Mouse (Mus musculus): ENCODE data around the gene Smyd3. TPM values are rescaled to one million over a fixed set of nuclear protein-coding genes. Genes with fewer than 3 reads are reported as not detected.
A peak's percentile ranks its signal among the peaks of the same experiment; 100 is the strongest.

Smyd3 gene
- polyA plus RNA-seq, 1 experiment: 19.9 TPM

DNA sequence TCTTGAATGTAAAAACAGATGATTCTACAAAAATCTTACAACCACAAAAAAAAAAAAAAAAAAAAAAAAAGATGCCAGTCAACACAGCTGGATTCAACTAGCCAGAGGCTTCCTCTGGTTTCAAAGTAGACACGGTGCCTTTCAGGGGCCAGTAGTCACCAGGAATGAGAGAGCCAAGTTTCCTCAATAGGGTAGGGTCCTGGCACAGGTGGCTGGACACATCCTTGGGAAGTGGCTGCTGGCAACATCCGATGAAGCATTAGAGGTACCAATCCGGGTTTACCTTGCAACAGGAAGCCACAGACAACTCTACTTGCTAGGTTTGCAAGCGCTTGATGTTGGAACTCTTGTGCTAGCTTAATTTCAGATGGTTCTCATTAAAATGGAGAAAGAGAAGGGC, 459.2 kb downstream of the Smyd3 start:
- no peak overlapping the region for H3K27ac ChIP-seq (ENCODE audit: insufficient read depth, low read depth, low read length)
- no peak for TF ChIP-seq POLR2A (IDR thresholded peaks at IDR 0.05; ENCODE audit: borderline replicate concordance, low read depth, low read length)
- TF ChIP-seq CTCF (IDR thresholded peaks at IDR 0.05; ENCODE audit: low read depth, low read length): no peak
- H3K4me1 ChIP-seq (ENCODE audit: control insufficient read depth, insufficient read depth, low read length): peaks cover 31% of the 10 kb centered on the region
- H3K4me3 ChIP-seq (ENCODE audit: insufficient read depth, low read length): no peak overlapping the region

DNA sequence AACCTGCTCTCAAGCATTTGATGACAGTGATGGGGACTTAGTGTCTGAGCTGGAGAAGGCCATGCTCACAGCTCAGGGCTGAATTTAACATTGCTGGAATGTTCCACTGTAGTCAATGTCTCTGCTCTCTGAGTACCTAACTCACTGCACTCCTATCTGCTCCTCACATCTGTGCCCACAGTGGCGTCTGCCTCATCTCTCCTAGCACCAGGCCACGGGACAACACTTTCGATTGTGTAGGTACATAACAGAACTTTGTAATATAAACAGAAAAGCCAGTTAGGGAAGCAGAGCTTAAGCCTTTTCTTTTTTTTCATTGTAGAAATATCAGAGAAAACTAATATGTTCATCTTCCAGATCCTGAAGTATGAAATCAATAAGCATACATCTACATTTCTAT, 462.1 kb downstream of the Smyd3 start:
- no peak overlapping the region for H3K4me3 ChIP-seq (ENCODE audit: insufficient read depth, low read length)
- TF ChIP-seq POLR2A (IDR thresholded peaks at IDR 0.05; ENCODE audit: borderline replicate concordance, low read depth, low read length): no peak
- no peak overlapping the region for H3K27ac ChIP-seq (ENCODE audit: insufficient read depth, low read depth, low read length)
- H3K4me1 ChIP-seq (ENCODE audit: control insufficient read depth, insufficient read depth, low read length): peaks cover 28% of the 10 kb centered on the region

DNA sequence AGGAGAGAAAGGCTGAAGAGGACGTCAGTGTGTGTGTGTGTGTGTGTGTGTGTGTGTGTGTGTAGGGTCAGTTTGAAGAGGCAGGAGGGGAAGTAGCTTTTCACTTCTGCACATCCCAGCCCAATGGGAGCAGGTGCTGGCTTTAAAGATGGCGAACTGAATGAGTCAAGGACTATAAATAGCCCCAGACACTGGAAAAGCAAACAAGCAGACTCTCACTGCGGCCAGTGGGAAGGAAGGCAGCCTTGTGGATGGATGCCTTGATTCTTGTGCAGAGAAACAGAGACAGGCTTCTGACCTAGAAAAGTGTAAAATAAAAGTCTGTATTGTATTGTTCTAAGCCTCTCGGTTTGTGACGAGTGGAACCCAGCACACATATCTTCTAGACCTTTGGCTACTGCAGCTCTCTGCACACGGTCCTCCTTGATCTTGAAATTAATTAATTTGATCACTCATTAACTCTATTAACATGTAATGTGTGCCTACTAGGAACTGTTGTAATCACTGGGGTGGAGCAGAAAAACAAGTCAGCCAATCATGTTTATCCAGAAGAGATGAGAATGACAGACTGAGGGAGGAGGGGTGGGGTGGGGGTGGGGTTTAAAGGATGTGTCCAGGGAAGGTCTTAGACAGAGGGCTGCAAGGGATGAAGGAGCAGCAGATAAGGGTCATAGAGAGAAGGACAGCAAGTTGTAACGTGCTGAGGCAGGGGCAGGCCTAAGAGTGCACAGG, 463.3 kb downstream of the Smyd3 start:
- Histone ChIP-seq H3K4me1 (ENCODE audit: control insufficient read depth, insufficient read depth, low read length) (peaks cover 23% of the 10 kb centered on the region), H3K4me3 (ENCODE audit: insufficient read depth, low read length) (no peak overlapping the region), H3K27ac (ENCODE audit: insufficient read depth, low read depth, low read length) (peak overlapping the region; percentile 15; the same call in 1 of the 2 replicates)
- TF ChIP-seq CTCF (IDR thresholded peaks at IDR 0.05; ENCODE audit: low read depth, low read length) (no peak), POLR2A (IDR thresholded peaks at IDR 0.05; ENCODE audit: borderline replicate concordance, low read depth, low read length) (no peak)

DNA sequence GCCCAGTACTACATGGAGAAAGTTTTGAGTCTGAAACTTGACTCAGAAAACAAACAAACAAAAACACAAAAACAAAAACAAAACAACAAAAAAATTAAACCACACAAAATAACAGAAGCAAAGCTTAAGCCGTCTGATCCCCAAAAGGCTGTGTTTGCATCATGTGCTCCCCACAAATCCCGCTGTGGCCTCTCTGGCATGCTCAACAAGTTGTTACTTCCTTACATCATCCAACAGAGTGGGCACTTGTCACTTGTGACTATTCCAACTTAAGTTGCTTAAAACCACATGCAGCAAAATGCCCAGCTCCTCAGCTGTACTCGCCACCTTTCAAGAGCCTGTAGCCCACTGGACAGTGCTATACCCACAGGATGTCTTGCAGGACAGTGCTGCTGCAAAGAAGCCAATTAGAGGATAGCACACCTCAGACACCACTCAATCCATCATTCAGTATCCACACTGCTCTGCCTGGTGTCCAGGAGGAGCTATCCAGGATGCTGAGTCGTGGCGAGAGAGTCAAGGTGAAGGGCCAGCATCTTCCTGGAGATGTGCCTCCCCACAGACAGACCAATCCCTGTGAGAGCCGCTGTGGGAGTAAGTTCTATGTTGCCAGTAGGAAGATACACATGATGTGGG, 465.2 kb downstream of the Smyd3 start:
- Histone ChIP-seq H3K4me1 (ENCODE audit: control insufficient read depth, insufficient read depth, low read length) (peaks cover 23% of the 10 kb centered on the region), H3K4me3 (ENCODE audit: insufficient read depth, low read length) (no peak overlapping the region), H3K27ac (ENCODE audit: insufficient read depth, low read depth, low read length) (no peak overlapping the region)
- TF ChIP-seq POLR2A (IDR thresholded peaks at IDR 0.05; ENCODE audit: borderline replicate concordance, low read depth, low read length): no peak

DNA sequence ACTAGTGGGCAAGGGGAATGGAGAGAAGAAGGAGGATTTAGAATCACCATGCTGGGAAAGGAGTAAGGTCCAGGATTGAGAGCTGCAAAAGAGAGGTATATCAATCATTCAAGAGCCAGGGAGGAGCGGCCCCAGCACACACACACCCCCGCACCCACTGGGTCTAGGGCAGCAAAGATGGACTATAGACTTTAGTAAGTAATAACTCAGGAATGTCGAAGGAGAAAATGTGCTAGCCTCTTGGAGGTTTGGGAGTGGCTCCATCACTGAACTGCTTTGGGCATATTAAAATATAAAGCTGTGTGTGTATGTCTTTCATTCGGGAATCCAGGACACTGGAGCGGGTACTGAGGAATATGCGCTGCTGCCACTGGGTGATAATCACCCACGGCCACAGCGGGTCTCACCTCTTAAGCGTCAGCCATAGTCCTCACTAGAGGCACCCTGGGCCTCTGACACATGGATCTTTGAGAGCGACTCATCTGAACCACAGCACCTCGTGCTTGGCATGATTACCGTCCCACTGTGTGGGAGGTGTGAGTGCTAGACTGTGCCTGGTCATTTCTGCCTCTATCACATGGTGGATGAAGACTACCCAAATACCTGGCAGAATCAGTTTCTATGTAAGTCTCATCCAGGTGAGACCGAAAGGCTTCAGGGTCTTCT, 469.8 kb downstream of the Smyd3 start:
- Histone ChIP-seq H3K27ac (ENCODE audit: insufficient read depth, low read depth, low read length) (no peak overlapping the region), H3K4me1 (ENCODE audit: control insufficient read depth, insufficient read depth, low read length) (peaks cover 34% of the 10 kb centered on the region), H3K4me3 (ENCODE audit: insufficient read depth, low read length) (no peak overlapping the region)
- TF ChIP-seq POLR2A (IDR thresholded peaks at IDR 0.05; ENCODE audit: borderline replicate concordance, low read depth, low read length) (no peak), CTCF (IDR thresholded peaks at IDR 0.05; ENCODE audit: low read depth, low read length) (no peak)

DNA sequence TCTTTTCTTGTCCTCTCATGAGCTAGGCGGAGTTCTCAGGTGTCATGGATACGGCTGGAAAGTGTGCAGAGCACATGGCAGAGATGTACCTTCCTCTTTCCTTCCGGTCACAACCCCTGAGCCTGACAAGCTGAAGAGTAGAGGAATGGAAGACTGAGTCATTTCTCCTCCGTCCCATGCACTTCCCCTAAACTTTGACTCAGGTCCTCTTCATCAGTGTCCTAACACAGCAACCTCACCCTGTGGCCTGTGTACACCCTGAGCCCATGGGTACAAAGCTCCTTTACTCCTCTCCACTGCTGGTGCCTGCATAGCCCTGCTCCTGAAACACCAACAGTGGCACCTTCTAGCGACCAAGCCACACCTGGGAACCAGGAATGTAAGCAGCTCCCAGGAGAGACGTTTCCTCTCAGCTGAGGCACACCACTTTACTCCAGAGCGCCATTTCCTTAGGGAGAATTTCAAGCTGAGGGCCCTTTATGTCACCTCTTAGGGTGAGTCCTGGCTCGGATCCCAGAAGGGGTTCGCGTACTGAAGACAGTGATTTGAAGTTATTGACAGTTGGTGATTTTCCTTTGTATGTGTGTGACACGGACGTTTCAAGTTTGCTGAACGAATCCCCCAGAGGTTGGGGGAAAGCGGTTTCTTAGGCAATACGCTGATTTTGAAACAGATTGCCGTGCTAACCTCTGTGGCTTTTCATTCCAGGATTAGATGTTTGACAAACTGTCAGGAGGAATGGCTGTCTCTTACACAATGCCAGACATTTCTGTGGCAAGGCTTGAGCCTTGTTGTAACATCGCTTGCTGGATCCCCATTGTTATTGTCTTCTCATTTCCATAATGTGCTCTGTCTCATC, 471.8 kb downstream of the Smyd3 start:
- H3K27ac ChIP-seq (ENCODE audit: insufficient read depth, low read depth, low read length): peak overlapping the region; percentile 59

DNA sequence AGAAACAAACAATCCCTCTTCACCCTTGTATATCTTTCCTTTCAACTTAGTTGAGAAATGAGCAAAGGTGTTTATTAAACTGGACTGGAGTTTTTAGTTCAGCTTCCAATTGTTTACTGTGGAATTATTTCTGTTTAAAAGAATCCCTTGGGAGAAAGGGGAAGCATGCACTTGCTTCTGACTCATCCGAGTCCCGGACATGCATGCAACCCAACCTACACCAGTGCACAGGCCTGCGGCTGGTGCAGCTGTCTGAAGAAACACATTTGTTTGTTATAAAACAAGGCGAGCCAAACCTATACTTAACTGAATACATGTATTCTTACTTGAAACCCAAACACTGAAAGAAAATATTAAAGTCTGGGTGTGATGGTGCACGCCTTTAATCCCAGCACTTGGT, 473.7 kb downstream of the Smyd3 start:
- no peak for TF ChIP-seq POLR2A (IDR thresholded peaks at IDR 0.05; ENCODE audit: borderline replicate concordance, low read depth, low read length)
- no peak for TF ChIP-seq CTCF (IDR thresholded peaks at IDR 0.05; ENCODE audit: low read depth, low read length)
- peaks cover 29% of the 10 kb centered on the region for H3K4me1 ChIP-seq (ENCODE audit: control insufficient read depth, insufficient read depth, low read length)
- H3K27ac ChIP-seq (ENCODE audit: insufficient read depth, low read depth, low read length): no peak overlapping the region
- no peak overlapping the region for H3K4me3 ChIP-seq (ENCODE audit: insufficient read depth, low read length)

More for the DNA sequence above, 471.8 kb downstream of the Smyd3 start:
- Histone ChIP-seq H3K4me3 (ENCODE audit: insufficient read depth, low read length) (no peak overlapping the region), H3K4me1 (ENCODE audit: control insufficient read depth, insufficient read depth, low read length) (peaks cover 29% of the 10 kb centered on the region)
- TF ChIP-seq CTCF (IDR thresholded peaks at IDR 0.05; ENCODE audit: low read depth, low read length): no peak
- TF ChIP-seq POLR2A (IDR thresholded peaks at IDR 0.05; ENCODE audit: borderline replicate concordance, low read depth, low read length): no peak

DNA sequence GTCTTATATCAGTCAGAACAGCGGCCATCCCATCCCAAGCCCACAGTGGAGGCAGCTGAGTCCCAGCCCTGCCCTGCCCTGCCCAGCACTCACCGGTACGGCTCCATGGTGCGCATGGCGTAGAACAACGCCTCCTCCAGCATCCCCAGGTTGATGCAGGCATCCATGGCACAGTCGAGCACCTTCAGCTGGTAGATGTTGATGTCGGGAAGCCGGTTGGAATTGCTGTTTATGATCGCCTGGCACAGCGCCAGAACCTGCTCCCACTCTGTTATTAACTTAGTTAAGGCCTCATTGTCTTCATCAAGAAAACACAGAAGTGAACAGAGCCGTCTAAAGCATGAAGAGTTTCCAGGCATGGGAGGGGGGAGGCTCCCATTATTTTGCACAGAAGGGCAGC, 474.2 kb downstream of the Smyd3 start:
- TF ChIP-seq CTCF (IDR thresholded peaks at IDR 0.05; ENCODE audit: low read depth, low read length) (no peak), POLR2A (IDR thresholded peaks at IDR 0.05; ENCODE audit: borderline replicate concordance, low read depth, low read length) (no peak)

DNA sequence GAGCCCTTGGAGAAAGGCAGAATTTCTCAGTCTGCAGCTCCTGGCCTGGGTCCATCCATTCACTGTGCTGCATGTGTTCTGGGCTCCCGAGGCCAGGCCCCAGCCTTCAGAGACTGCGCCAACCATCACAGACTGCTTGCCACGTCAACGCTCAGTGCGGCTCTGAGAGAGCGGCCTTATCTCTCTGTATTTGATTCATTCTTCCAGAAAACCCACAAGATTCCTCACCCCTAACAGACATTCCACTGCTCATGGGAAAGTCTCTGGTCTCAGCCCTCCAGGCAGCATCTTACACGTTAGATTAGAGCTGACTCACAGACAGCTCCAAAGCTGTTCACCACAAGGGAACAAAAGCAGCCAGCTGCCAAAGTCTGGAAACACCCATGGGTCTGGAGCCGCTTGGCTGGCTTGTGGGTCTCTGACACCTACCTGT, 475.9 kb downstream of the Smyd3 start:
- no peak overlapping the region for H3K27ac ChIP-seq (ENCODE audit: insufficient read depth, low read depth, low read length)
- H3K4me3 ChIP-seq (ENCODE audit: insufficient read depth, low read length): no peak overlapping the region
- H3K4me1 ChIP-seq (ENCODE audit: control insufficient read depth, insufficient read depth, low read length): peaks cover 26% of the 10 kb centered on the region
- no peak for TF ChIP-seq CTCF (IDR thresholded peaks at IDR 0.05; ENCODE audit: low read depth, low read length)
- no peak for TF ChIP-seq POLR2A (IDR thresholded peaks at IDR 0.05; ENCODE audit: borderline replicate concordance, low read depth, low read length)

More for the DNA sequence above, 474.2 kb downstream of the Smyd3 start:
- no peak overlapping the region for H3K4me3 ChIP-seq (ENCODE audit: insufficient read depth, low read length)
- no peak overlapping the region for H3K27ac ChIP-seq (ENCODE audit: insufficient read depth, low read depth, low read length)
- peaks cover 29% of the 10 kb centered on the region for H3K4me1 ChIP-seq (ENCODE audit: control insufficient read depth, insufficient read depth, low read length)

Data from bone marrow macrophage, adult 2 months (primary cell).